Mouse (Mus musculus): ENCODE results near the gene P2rx2.

The P2rx2 gene

DNA sequence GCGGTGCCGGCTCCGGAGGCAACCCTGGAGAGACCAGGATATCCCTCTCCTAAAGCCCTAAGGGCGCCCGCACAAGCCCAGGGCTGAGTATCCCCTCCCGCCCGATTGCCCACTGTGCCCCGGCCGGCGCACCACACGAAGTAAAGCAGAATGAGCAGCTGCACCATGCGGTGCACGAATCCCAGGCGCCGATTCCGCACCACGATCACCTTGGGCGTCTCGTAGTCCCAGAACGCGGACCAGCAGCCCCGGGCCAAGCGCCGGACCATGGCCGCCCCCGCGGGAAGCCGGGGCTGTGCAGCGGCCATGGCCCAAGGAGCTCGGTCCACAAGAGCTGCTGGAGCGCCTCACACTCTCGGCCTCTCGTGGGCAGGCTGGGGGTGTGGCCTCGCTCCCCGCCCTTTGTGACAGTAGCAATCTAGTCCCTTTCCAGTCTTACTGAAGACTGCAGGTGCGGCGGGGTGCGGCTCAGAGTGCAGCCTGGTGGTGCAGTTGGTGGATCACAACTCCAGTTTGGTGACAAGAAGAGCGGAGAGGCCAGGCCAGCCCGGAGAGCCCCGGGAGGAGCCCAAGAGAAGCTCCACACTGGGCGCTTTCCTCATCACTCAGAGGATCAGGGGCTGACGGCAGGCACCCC, at the start of gene P2rx2:
P2rx2 (minus strand) TSS at position 565 of the 637 bp plus-strand sequence.
- no peak for DNase-seq (ENCODE audit: low spot score in 2 of 2)

DNA sequence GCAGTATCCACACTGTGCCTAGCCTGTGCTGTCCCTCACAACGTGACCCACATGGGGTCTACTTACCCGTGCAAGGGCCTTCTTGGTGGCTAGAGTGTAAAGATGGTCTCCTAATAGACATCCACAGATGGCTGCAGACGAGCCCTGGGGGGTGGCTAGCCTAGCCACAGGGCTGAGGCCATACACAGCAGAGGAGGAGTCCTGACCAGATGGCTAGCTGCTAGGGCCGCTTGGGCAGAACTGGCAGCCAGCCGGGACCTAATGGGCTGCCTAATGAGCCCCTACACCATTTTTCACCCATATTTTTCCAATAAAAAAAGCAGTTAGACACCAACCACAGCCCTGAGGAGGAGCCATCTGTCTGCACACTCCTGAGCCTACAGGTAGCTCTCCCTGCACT, 49.7 kb upstream of the P2rx2 start:
- DNase-seq (ENCODE audit: low spot score in 2 of 2): no peak

DNA sequence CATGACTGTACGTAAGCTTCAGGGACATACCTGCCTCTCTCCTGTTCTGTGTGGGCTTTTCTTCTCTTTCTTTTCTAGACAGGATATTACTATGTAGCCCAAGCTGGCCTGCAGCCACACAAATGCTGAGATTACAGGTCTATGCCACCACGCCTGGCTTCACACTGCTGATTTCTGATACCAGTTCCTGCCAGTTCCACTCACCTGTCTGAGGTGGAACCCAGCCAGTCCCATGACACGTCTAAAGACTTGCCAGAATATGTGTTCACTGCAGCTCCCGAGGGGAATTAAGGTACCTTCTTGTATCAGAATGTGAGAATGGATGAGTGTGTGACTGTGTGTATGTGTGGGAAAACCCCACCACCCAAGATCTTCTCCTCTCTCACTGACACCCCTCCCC, 47.6 kb upstream of the P2rx2 start:
- no peak for DNase-seq (ENCODE audit: low spot score in 2 of 2)

DNA sequence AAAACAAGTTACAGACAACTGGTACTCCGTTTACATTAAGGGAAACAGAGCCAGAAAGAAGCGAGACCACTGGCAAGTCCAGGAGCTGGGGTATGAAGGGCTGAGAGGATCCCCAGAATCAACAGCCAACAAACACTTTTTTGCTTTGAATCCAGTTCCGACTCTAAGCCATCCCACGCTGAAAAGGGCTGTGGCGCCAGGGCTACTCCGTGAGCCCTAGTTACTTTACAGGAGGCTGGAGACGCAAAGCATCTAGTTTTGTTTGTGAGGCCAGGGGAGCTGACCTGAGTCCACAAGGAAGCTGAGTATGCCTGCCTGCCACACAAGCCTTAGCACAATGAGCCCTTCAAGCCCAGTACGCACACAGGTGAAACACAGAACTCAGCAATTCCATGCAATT, 44.3 kb upstream of the P2rx2 start:
- DNase-seq (ENCODE audit: low spot score in 2 of 2): no peak

DNA sequence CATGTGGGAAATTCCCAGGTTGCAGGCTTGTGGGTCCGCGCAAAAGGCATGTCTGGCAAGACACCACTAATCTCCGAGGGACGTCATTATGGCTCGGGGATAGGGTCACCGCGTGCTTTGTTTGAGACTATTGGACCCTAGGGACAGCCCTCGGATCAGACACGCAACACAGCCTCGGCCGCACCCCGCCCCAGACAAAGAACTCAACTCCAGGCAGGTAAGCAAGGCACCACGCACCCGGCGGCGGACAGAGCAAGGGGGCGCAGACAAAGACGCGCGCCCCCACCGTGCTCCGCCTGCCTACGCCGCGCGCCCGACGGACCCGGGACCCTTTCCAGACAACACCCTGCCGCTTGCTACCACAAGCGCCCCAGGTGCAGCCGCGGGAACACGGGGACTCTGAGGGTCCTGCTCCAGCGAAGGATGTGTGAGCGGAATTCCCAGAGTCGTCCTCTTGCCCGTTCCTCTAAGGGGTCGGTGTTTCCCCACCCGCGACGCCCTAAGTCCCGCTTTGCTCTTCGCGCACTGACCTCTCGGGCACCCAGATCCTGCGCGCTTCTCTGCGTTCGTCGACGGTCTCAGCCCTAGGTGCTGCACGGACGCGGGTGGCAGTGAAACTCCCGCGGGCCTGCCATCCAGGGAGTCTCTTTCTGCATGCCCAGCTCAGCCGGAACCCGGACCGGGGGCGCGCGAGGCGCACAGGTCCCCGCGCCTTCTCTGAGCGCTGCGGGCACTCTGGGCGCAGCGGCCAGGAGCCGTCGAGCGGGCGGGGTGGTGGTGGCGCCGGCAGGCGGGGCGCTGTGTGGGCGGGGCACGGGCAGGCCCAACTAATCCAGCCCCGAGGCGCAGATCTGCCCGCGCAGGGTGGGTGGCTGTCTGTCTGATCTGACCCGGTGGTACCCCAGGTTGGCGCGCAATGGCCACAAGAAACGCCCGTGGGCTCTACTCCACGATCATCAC, 43.6 kb upstream of the P2rx2 start:
- peak; percentile 30 to 45 for DNase-seq (ENCODE audit: low spot score in 2 of 2)

DNA sequence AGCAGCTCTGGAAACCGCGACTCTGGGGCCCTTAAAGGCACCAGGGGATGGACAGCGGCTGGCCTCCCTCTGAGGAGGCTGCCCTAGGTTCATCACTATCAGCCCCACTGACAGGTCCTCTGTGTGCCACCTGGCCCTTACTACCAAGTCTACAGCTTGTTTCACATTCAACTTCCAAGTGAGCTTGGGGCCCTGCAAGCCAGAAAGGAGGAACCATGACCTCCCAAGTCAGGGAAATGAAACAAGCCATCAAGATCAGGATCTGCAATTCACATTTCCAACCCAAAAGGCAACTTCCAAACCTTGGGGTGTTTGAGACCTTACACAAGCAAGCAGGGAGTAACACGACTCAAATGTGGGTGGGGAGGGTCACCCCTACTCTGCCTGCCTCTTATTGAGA, 42.3 kb upstream of the P2rx2 start:
- DNase-seq (ENCODE audit: low spot score in 2 of 2): no peak

DNA sequence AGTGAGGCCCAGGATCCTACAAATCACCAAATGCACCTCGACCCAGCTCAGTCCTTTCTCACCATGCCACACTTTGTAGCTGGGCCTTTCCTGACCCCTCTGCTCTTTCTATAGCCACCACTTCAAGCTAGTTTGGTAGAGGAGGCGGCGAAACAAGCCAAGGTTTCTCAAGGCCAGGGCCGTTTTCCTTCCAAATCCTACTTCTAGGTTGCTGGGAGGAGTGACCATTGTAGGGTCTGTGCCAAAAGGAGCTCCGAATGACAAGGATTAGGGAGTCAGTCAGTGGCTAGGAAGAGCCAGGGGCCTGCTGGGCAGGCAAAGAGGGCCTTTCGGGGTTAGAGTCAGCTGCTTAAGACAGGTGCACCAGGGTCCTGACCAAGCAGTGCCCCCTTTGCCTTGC, 41.5 kb upstream of the P2rx2 start:
- no peak for DNase-seq (ENCODE audit: low spot score in 2 of 2)

DNA sequence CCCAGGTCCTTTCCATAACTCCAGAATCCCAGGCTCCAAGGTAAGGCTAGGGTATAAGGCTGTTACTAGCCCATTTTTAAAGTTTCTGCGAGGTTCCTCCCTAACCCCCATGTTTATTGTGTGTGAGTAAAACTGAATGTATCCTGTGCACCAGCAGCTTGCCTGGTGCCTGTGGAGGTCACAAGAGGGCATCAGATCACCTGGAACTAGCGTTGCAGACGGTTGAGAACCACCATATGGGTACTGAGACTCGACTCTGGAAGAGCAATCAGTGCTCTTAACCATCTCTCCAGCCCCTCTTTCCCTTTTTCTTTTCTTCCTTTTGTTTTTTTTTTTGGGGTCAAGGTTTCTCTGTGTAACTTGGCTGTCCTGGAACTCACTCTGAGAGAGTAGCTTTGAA, 36.8 kb upstream of the P2rx2 start:
- DNase-seq (ENCODE audit: low spot score in 2 of 2): no peak

DNA sequence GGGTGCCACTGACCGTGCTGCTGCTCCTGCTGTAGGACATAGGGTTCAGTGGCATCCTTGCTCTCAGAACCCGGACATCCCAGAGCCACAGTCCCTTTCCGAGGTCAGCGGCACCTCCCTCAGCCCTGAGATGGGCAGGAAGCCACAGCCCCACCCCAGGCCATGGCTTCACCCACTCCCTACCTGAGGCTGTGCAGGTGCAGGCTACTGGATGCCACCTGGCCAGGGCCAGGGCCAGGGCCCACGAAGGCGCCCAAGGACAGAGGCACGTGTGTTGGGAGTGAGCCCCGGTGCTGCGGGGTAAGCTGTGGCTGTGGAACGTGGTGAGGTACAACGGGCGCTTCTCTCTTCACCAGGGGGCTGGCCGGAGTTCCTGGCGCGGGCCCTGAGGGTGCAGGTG, 36.1 kb upstream of the P2rx2 start:
- no peak for DNase-seq (ENCODE audit: low spot score in 2 of 2)

DNA sequence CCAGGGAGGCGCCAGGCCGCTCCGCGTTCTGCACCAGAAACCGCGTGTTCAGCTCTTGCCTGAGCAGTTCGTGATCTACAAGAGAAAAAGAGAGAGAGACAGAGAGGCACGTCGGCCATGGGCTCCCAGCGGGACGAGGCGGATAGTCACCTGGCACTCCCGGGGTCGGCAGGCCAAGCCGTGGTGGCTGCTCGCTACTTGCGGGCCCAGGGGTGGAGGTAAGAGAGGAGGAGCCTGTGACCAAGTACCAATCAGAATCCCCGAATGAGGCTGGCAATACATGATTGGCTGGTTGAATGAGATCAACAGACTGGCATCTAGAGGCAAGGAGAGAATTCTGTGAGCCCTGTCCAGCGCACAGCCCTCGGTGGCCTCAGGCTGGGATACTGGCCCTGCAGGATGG, 35.2 kb upstream of the P2rx2 start:
- no peak for DNase-seq (ENCODE audit: low spot score in 2 of 2)

DNA sequence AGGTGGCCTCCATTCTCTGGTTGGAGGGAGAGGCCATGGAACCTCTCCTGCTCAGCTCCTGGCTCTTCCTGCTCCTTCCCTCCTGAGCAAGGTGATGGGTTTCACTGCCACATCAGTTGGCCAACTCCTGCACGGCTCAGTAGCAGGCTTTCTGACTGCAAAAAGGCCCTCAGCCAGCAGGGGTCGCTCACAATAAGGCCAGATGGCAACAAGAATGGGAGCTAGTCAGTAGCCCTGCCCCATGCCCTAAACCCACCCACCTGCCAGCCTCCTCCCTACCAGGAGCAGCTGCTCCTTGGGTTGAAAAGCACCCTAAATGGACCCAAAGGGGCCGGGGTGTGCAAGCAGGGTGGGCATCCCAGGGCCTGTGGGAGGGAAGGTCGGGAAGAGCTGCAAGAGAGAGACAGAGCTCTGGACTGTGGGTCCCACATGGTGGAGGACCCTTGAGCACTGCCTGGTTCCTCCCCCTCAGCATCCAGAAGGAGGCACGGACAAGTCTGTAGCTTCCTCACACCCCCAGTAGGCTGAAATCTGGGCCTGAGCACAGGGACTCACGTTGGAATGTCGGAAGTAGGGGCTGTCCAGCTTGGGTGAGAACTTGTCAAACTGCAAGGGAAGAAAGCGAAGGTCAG, 33.9 kb upstream of the P2rx2 start:
- DNase-seq (ENCODE audit: low spot score in 2 of 2): peak; percentile 57 to 65

DNA sequence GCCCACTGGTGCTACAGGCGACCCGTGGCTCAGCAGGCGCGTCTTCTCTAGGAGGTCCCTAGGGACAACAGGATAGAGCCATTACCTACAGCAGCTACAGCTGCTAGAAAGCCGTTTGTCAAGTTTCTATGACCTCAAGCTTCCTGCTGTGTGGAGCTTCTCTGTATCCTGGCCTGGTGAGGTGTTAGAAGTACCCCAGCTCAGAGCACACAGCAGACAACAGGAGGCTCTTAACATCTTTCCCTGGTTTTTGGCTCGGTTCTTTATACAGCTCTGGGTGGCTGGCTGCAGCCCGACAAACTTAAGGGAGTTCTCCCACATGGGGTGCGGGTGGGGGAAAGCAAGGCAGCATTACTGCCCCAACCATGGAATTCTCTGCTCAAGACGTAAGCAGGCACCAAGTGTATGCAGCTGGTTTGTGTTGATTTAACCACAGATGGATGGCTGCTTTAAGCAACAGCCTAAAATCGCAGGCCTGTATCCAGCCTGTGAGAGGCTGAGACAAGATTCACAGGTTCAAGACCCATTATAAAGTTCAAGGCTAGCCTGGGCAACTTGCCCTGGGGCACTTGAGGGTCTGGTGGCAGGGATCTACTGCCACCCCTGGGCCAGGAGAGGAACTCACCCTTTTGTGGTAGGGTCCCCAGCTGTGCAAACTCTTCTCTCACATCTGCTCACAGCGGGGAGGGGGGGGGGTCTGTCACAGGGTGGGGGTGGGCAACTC, 21.0 kb upstream of the P2rx2 start:
- DNase-seq (ENCODE audit: low spot score in 2 of 2): no peak

DNA sequence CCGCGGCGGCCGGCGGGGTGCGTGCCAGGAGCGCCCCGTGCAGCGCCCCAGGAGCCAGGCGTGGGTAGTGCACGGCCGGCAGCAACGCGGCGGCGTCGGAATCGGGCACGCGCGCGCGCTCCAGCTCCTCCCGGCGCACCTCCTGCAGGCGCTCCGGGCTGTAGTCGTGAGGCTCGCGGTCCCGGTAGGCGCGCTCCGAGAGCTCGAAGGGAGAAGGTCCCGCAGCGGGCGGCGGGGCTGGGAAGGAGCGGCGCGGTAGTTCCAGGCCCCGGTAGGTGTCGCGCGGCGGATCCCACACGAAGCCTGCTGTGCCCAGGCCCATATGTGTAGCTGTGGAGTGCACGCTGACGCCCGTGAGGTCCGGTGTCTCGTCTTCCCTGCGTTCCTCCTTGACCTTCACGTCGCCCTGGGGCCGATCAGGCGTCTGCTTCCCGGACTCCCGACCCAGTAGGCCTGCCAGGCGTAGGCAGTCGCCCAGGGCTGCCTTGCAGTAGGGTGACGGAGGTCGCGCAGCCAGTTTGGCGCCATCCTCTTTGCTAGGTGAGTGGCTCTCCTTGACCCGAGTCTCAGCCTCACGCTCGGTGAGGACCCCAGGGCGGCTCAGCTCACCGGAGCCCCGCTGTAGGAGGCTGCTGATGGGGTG, 20.3 kb upstream of the P2rx2 start:
- DNase-seq (ENCODE audit: low spot score in 2 of 2): peak; percentile 66

DNA sequence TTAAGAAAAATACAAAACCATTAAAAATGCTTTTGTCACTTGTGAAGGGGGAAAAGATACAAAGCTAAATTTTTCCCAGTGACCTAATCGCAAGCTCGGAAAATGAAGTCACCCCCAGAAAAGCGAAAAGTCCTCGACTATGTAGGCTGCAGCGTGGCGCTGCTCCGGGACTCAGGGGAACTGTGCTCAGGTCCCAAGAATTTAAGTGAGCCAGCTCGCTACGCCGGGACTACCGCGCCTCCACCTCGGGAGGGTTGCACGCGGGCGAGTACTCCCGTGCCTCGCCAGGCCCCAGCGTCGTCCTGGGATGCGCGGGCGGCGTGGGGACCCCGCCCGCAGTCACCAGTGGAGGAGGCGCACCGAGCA, 19.8 kb upstream of the P2rx2 start:
- no peak for DNase-seq (ENCODE audit: low spot score in 2 of 2)

DNA sequence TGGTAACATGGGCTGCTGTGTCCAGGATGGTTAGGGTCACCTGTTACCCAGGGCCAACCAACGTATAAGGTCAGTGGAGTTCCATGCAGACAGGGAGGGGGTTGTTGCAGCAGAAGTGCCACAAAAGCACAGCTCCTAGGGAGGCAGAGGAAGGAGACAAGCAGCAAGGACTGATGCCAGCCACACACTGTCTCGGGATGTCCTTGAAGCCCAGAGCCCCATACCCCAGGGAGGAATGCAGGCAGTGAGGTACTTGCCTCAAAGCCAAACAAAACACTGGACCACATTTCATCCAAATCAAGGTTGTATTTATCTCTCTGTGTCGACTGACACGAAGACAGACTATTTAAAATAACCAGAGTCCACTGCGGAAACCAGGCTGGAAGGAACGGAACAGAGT, 18.5 kb upstream of the P2rx2 start:
- no peak for DNase-seq (ENCODE audit: low spot score in 2 of 2)

DNA sequence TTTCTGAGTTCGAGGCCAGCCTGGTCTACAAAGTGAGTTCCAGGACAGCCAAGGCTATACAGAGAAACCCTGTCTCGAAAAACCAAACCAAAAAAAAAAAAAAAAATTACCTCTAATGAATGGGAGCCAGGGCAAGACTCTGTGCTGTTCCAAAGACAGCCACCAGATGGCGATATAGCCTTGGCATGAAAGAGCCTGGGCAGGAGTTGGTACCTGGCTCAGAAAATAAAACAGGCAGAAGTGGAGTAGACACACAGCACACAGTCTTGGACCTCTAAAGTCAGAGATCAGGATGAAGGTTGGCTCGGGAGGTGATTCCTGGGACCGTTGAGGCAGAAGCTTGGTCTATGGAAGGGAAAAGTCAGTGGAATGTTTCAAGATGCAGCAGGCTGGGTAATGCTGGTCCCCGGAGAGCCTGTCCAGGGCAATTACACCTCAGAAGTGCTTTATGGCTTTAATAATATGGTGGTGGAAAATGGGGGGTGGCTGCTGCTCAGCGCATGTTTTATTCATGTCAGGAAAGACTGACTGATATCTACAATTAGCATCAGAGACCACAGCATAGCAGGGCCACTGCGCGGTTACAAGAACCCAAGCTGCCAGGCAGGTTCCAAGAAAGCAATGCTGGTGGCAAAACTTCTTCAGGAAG, 14.6 kb upstream of the P2rx2 start:
- peak; percentile 50 to 72 for DNase-seq (ENCODE audit: low spot score in 2 of 2)

DNA sequence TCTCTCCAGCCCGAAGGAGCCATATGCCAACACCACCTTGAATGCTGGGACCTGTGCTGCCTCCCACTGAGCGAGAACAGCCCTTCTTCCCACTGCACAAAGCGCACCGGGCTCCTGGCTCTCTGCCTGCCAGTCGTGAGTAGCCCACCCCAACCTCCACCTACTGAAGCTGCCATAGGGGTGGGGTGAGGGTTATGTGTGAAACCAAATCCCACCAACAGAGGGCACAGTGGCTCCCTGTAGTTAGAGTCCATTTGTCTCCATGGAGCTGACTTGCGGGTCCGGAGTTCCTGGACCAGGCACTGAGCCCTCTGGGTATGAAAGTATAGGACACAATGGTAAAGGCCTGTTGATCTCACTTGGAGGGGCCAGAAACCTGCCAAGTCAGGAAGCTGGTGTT, 11.7 kb upstream of the P2rx2 start:
- DNase-seq (ENCODE audit: low spot score in 2 of 2): no peak

DNA sequence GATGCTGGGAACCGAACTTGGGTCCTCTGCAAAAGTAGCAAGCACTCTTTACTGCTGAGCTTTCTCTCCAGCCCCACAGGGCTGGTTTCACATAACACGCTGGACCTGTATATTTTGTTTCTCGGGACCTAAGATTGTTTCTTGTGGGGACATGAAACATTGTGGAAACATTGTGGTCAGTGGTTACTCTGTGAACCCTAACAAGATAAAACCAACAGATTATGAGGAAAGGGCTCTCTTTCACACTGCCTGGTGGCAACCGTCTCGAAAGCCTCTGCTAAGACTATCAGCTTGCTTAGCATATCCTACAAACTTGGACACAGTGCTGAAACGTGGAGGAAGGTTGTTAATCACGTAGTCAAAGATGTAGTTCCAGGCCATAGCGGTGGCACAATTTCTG, 4.0 kb upstream of the P2rx2 start:
- no peak for DNase-seq (ENCODE audit: low spot score in 2 of 2)

DNA sequence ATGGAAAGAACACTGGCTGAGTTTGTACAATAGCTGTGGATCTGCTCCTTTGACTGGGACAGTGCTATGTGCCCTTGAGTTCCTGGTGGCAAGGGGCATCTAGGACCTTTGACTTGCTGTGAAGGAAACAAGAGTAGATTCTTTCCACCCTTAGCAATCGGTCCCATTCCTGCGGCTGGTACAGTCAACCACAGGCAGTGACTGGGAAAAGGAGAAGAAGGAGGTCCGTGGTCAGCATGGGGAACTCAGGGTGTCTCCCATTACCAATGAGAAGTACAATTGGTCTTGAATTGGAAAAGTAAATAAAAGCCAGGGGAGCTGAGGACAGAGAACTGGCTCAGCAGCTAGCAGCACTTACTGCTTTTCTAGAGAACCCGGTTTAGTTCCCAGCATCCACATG, 2.5 kb upstream of the P2rx2 start:
- DNase-seq (ENCODE audit: low spot score in 2 of 2): no peak

DNA sequence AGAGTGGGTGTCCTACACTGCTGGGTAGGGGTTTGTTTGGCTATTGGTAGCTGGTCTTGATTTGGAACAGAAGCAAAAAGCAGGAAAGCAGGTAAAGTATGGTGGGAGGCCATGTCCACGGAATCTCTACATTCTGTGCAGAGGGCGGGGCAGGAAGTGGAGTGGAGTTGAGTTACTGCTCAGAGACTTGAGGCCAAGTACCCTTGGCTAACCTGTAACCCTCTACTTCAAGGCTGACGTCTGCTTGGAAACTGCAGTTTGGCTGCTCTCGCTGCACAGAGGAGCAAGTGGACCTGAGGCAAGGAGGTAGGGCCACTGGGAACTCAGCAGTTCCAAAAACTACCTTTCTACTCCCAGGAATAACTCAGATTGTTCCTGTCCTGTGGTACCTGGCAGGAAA, 1.5 kb upstream of the P2rx2 start, which contains the start of gene Lrcol1:
Lrcol1 (plus strand) TSS at position 207 of the 400 bp plus-strand sequence.
- no peak for DNase-seq (ENCODE audit: low spot score in 2 of 2)

DNA sequence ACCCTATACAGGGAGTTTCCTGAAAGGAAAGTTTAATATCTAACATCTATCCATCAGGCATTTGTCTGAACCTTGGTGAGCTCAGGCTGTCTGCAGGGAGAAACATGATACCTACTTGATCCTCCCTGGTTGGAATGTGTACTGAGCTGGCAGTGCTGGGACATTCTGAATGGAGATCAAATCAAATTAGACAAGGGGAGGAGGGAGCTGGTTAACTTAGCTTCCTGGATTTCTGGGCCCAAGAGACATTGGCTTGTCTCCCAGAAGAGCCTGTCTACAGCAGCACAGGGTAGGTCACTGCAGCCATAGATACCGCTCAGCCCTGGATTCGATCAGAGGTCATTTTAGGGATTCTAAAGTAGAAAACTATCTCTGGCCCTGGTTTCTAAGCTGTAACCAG, 4.2 kb downstream of the P2rx2 start:
- no peak for DNase-seq (ENCODE audit: low spot score in 2 of 2)
